Mouse (Mus musculus) spleen, postnatal 10 days (tissue): ENCODE measurements around the gene Adam10.
A peak's percentile ranks its signal among the peaks of the same experiment; 100 is the strongest.

Experiments
- DNase-seq, 2 experiments: peaks; one replicate each; pipeline ENCODE4 v3.0.0; 2021 to 2022; ENCODE audit warnings: low spot score in 2 of 2

Gene Adam10

DNA sequence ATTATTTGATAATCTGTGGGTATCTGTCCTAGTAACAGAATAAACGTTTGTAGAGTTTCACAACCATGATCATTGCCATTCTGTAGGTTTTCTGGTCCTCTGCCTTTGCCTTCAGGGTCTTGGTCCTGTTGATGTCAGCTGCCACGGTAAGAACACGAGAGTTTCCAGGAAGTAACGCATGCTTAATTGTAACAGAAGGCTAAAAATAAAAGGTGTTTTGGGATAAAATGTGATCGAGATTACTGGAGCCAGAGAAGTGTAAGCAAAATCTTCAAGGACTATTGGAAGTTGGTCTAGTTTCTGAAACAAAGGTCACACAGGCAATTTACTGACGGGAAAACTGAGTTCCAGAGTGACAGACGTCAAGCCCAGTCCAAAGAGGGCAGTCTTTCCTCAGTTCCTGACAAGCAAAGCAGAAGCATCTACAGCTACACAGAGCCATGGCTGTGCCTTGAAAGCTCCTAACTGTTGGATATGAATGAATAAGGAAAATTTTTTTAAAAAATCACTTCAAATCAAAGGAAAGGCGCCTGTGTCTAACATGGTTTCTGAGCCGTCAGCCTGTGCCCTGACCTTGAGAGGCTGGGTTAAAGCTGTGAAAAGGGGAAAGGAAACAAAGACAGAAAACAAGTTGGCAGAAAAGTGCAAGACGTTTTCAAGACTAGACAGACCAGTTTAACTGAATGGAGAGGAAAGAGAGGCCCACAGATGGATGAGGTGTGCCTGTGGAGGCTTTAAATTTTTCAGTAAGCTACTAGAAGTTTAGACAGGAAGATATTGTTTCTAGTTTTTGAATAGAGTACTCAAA, 6.8 kb upstream of the Adam10 start:
- no peak for DNase-seq

DNA sequence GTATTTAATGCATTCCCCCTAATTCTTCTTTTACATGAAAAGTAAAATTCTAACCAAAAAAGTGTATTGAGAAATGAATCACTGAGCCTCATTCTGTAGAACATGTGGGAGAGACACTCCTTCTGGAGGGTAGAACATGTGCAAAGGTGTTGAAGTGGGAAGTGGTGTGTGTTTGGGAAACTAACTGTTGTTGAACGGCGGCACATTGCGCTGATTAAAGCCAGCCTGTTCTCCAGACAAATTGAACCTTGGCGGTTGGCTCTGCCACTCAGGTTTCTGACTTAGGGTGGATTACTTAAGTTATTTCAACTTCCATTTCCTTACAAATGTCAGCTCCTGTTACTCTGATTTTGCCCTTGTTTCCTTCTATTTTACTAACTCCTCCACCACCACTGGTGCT, 5.1 kb upstream of the Adam10 start:
- DNase-seq, result no peak

DNA sequence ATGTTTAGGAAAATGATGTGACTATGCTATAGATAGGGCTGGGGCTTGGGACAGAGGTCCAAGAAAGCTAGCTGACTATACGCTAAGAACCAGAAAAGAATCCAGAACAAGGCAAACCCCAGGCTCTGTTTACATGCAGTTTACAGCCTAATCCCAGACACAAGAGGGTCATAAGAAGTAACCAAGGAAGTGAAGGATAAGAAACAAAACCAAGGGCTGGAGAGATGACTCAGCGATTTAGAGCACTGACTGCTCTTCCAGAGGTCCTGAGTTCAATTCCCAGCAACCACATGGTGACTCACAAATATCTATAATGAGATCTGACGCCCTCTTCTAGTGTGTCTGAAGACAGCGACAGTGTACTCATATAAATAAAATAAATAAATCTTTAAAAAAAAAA, 3.7 kb upstream of the Adam10 start:
- DNase-seq, result no peak

GRCm38 (mm10) chr9:70675961-70676360, 2.8 kb upstream of the Adam10 start:
- no peak for DNase-seq

GRCm38 (mm10) chr9:70679132-70680091, 615 bp downstream of the Adam10 start:
- peak; percentile 73 to 74 for DNase-seq

GRCm38 (mm10) chr9:70682202-70682601, 3.4 kb downstream of the Adam10 start:
- DNase-seq, result no peak

GRCm38 (mm10) chr9:70688301-70688968, 9.6 kb downstream of the Adam10 start:
- no peak for DNase-seq

DNA sequence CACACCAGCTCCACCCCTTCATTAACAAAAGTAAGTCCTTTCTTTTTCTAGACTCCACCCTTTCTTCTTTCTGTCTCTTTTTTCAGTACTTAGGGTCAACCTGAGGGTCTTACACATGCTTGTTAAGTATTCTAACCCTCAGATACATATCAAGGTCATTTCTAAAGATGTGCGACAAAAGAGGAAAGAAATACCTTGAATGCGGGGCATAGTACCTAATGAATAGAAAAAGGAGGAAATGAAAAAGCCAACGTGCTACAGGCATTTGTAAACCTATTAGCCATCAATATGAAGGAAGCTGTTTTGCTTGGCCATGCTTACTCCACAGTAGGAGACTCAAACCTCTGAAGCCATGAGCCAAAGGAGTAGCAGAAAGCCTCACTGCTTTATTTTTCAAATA, 11.1 kb downstream of the Adam10 start:
- no peak for DNase-seq

GRCm38 (mm10) chr9:70690579-70690978, 11.8 kb downstream of the Adam10 start:
- no peak for DNase-seq

DNA sequence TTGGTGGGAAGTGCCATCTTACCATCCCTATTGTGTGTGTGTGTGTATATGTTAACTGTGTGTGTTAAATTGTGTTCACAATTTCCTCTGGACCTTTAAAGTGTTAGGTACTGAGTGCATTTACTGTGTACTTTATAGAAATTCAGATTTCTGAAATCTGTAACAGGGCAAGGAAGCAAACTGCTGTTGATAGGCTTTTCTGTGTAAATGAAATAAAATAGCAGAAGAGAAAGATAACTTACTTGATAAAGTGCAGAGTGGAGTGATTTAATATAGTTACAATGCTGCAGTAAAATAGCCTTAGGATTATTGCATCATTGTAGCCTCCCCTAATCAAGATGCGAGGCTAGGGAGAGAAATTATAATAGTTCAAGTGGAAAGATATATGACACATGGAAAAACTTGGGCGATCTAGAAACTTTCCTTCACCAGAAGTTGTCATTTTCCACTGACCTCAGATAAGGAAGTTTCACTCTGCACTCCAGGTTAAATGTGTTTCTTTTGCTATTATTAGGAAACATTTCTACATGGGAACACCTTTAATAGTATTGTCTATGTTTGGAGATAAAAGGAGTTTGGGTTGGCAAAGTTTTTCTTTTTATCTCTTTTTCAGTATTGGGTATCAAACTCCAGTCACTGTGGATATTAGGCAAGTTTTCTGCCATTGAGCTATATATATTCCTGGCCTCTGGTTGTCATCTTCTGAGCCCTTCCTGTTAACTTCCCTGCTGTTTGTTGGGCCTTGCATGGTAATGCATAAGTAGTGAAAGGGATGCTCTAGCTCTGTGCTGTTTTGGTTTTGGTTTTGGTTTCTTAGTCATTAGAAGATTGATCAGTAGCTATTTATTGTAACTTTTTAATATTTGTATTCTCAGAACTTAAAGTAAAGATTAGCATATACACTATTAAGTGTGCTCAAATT, 13.2 kb downstream of the Adam10 start:
- no peak for DNase-seq

DNA sequence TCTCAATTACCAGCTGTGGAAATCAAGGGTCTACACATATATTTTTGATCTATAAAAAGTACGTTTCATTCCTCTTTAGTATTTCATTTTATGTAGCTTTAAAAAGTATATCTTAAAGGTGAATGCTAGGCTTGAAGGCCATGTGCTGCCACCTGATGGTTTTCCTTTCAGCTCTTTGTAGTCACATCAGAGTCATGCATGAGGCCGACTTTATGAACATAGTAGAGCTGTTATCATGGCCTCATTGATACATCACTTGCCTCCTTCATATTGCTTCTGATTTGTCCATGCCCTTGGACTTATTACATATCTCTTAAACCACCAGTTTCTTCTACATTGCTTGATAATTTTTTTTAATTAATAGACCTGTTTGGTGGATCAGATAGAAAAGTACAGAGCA, 16.9 kb downstream of the Adam10 start:
- DNase-seq, result no peak

GRCm38 (mm10) chr9:70698090-70698489, 19.3 kb downstream of the Adam10 start:
- DNase-seq, result no peak

- DNase-seq, result no peak
These were observed 24.9 kb downstream of the Adam10 start for GRCm38 (mm10) chr9:70703597-70704203.

GRCm38 (mm10) chr9:70706444-70706843, 27.6 kb downstream of the Adam10 start:
- no peak for DNase-seq

- DNase-seq, result no peak
These were observed 50.7 kb downstream of the Adam10 start for GRCm38 (mm10) chr9:70729544-70729943.

- DNase-seq, result no peak
These were observed 52.3 kb downstream of the Adam10 start for GRCm38 (mm10) chr9:70731079-70731478.

DNA sequence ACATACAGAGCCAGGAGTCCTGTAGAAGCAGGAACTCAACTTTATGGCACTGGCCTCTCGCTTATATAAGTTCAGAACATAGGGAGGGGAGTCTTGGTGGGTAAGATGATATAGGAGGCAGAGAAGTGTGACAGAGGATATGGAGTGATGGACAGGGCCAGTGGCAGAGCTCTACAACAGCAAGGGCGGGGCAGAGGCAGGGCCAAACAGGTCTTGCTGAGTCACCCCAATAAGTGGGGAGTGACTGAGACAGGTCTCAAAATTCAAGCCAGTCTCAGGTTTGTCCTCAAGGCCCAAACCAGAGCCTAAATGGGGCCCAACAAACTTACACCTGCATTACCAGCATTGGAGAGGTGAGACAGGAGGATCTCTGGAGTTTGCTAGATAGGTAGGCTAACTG, 54.4 kb downstream of the Adam10 start:
- peak; percentile 53 to 74 for DNase-seq

GRCm38 (mm10) chr9:70739998-70740397, 61.2 kb downstream of the Adam10 start:
- DNase-seq, result no peak

DNA sequence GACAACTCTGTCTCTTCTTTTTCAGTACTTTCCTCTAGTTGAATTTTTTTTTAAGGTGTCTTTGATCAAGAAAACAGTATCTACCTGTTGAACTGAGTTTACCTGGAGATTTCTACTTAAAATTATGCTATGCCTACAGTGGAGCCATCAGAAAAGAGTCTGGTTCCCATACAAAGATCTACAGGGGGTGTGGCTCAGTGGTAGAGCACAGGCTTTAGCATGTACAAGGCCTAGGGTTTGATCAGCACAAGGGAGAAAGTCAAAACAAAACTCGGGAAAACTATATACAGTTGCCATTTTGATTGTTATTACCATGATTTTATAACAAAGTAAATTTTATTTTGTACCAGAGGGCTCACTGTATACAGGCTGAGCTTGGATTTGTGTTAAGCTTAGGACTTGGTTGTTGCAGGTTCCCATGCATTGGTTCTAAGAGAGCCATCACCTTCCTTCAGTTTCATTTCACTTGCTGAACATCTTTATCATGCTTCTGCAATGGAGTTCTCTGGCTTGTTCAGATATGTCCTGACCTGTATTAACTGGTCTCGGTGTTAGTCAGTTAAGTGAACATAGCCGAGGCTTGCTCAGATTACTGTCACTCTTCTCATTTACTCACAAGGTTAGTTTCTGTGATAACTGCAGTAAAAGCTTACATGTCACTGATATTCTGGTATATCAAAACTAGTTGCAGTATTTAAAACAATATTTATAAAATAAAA, 72.9 kb downstream of the Adam10 start:
- no peak for DNase-seq

GRCm38 (mm10) chr9:70760974-70761373, 82.2 kb downstream of the Adam10 start:
- no peak for DNase-seq
